Mouse (Mus musculus) ES-Bruce4 (cell line): ENCODE data around the gene Cd3e. TPM values are rescaled to one million over a fixed set of nuclear protein-coding genes. Genes with fewer than 3 reads are reported as not detected.
A peak's percentile ranks its signal among the peaks of the same experiment; 100 is the strongest.
"Not testable (repeated sequence)": the region's sequence is repeated elsewhere in the genome, so short reads cannot be mapped to it uniquely, and the experiment has no call there.

Experiments
- H3K27ac ChIP-seq: 2 replicates; pipeline ENCODE4 v1.5.1; 2012; ENCODE audit warnings: low read length, inconsistent platforms; ENCODE audit not compliant: insufficient read depth
- H3K27me3 ChIP-seq: 2 replicates; pipeline ENCODE4 v1.6.1; 2012; ENCODE audit warnings: mild to moderate bottlenecking, low read length, inconsistent platforms; ENCODE audit not compliant: control insufficient read depth, poor library complexity, insufficient read depth, severe bottlenecking
- H3K36me3 ChIP-seq: 2 replicates; pipeline ENCODE4 v1.6.1; 2012; ENCODE audit warnings: inconsistent platforms, mild to moderate bottlenecking, low read length, moderate library complexity; ENCODE audit not compliant: control insufficient read depth, poor library complexity, insufficient read depth, severe bottlenecking
- H3K4me1 ChIP-seq: one replicate; pipeline ENCODE4 v1.8.1; 2011; ENCODE audit warnings: low read length; ENCODE audit not compliant: control insufficient read depth, insufficient read depth
- H3K4me3 ChIP-seq: 2 replicates; pipeline ENCODE4 v1.5.1; 2011; ENCODE audit warnings: low read depth, mild to moderate bottlenecking, low read length
- H3K9ac ChIP-seq: 2 replicates; pipeline ENCODE4 v1.6.1; 2012; ENCODE audit warnings: low read depth, mild to moderate bottlenecking, inconsistent platforms; ENCODE audit not compliant: poor library complexity, severe bottlenecking
- H3K9me3 ChIP-seq: replicated peaks from 2 replicates; pipeline ENCODE4 v1.6.1; 2012; ENCODE audit warnings: mild to moderate bottlenecking, low read length, inconsistent platforms; ENCODE audit not compliant: control insufficient read depth, poor library complexity, insufficient read depth, severe bottlenecking
- CTCF ChIP-seq: IDR thresholded peaks from one replicate; pipeline ENCODE4 v1.8.1; 2011; ENCODE audit warnings: low read depth, low read length
- EP300 ChIP-seq: IDR thresholded peaks from 2 replicates; pipeline ENCODE4 v1.6.1; 2011; ENCODE audit warnings: low read depth, low read length; ENCODE audit not compliant: insufficient read depth
- POLR2A ChIP-seq: IDR thresholded peaks from one replicate; pipeline ENCODE4 v1.8.1; 2011; ENCODE audit warnings: low read length; ENCODE audit not compliant: insufficient read depth
- polyA plus RNA-seq: library from polyadenylated mRNA; stranded (reverse); fragments of >200 nt; gene quantifications from 2 replicates; pipeline ENCODE4 v1.2.4, GENCODE M21; 2011; ENCODE audit warnings: low read depth; ENCODE audit not compliant: missing spikeins, insufficient read depth, insufficient read length

Cd3e gene
- polyA plus RNA-seq, 1 experiment: not detected

- Histone ChIP-seq H3K9ac (no peak overlapping the region), H3K4me3 (no peak overlapping the region), H3K9me3 (no peaks in the 10 kb centered on the region), H3K27me3 (no peaks in the 10 kb centered on the region), H3K27ac (no peak overlapping the region), H3K36me3 (no peaks in the 10 kb centered on the region), H3K4me1 (no peaks in the 10 kb centered on the region)
- TF ChIP-seq CTCF: no peak
- no peak for TF ChIP-seq POLR2A
- TF ChIP-seq EP300: no peak
Measured at GRCm38 (mm10) chr9:44969450-44969849, 40.0 kb downstream of the Cd3e start.

- H3K9ac ChIP-seq, H3K9me3 ChIP-seq, H3K27ac ChIP-seq, H3K27me3 ChIP-seq, H3K4me1 ChIP-seq, H3K36me3 ChIP-seq, H3K4me3 ChIP-seq: not testable (repeated sequence)
Measured at GRCm38 (mm10) chr9:44967763-44968162, 41.7 kb downstream of the Cd3e start.

- Histone ChIP-seq H3K9me3 (no peaks in the 10 kb centered on the region), H3K4me3 (no peak overlapping the region), H3K36me3 (no peaks in the 10 kb centered on the region), H3K9ac (no peak overlapping the region), H3K27ac (no peak overlapping the region), H3K27me3 (no peaks in the 10 kb centered on the region), H3K4me1 (no peaks in the 10 kb centered on the region)
- TF ChIP-seq CTCF (peak; percentile 59), EP300 (no peak), POLR2A (no peak)
Measured at GRCm38 (mm10) chr9:44966815-44967242, 42.6 kb downstream of the Cd3e start.

DNA sequence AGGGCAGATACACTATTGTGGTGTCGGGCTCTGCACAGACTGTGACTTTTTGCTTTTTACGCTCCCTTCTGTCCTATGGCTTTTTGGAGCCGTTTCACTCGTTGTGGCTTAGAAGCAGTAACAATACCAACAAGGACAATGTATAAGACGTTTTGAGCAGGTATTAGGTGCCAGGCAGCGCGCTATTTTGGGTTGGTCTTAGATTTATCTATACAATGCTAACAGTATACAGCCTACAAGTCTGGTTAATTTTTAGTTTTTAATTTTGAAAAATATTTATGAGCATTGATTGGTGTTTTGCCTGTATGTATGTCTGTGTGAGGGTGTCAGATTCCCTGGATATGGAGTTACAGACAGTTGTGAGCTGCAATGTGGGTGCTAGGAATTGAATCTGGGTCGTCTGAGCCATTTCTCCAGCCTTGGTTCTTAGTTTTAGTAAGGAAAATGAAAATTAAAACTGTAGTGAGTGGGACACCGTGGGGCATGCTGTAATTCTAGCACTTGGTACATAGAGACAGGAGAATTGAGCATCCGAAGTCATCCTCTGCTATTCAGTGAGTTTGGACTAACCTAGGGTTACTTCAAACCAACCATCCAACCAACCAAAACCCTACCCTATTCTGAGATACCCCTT lies 43.5 kb downstream of the Cd3e start:
- H3K4me3 ChIP-seq: peak overlapping the region; percentile 92
- no peaks in the 10 kb centered on the region for H3K27me3 ChIP-seq
- peak overlapping the region; percentile 39 for H3K9ac ChIP-seq
- 0 out of 2 replicates have a peak, but pooled peaks cover 2% of the 10 kb centered on the region for H3K36me3 ChIP-seq
- no peaks in the 10 kb centered on the region for H3K9me3 ChIP-seq
- H3K4me1 ChIP-seq: no peaks in the 10 kb centered on the region
- H3K27ac ChIP-seq: peak overlapping the region; percentile 76
- TF ChIP-seq CTCF: no peak
- TF ChIP-seq POLR2A: no peak
- TF ChIP-seq EP300: no peak

DNA sequence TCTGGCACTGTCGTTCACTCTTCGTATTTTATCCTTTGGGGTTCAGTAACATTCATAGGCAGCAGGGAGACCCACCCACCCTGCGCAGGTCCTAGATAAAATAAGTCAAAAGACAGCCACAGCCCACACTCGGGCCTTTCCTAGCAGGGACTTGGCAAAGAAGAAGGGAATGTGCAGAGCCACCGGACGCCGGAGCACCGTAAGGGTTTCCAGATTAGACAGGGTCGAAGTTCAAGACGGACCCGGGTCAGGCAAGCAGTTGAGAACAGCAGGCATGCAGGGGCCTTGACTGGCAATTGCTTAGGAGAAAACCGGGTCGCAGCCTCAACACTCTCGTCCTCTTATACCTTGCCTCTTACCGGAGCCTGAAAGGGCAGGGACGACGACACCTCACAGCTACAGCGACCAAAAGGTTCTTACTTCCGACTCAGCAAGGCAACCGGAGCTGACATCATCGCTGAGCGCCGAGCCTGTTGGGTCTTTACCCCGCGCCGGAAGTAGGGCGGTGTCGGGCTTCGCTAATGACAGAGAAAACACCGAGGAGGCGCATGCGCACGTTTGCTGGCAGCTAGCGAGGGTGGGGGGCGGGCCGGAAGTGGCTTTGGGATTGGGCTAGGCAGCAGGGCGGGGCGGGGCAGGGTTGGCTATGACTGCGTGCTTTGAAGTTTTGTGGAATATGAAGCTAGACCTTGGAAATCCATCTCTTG lies 44.1 kb downstream of the Cd3e start, which contains the start of gene Ube4a:
Ube4a (minus strand) TSS at position 475 of the 707 bp plus-strand sequence.
- Histone ChIP-seq H3K27me3 (no peaks in the 10 kb centered on the region), H3K36me3 (0 out of 2 replicates have a peak, but pooled peaks cover 4% of the 10 kb centered on the region), H3K4me1 (no peaks in the 10 kb centered on the region), H3K27ac (peak within 1 kb of the TSS; percentile 76), H3K9me3 (no peaks in the 10 kb centered on the region), H3K4me3 (peak within 1 kb of the TSS; percentile 94), H3K9ac (peak within 1 kb of the TSS; percentile 56)
- no peak for TF ChIP-seq CTCF
- TF ChIP-seq EP300: 0 out of 2 replicates have a peak, but pooled peaks have one; percentile 50
- peak; percentile 40 for TF ChIP-seq POLR2A

DNA sequence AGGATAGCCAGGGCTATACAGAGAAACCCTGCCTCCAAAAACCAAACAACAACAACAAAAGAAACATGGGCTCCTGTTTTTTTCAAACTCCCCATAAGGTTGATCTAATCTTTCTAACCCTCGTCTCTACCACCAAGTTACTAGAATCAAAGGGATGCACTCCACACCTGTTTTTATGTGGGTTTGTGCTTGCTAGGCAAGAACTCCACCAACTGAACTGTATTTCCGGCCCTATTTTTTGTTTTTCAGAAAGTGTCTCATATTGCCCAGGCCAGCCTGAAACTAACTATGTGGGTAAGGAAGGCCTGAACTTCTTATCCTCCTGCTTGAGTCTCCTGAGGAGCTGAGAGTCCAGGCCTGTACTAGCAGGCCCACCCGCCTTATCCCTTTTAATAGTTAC lies 55.0 kb downstream of the Cd3e start:
- Histone ChIP-seq H3K27ac (no peak overlapping the region), H3K27me3 (no peaks in the 10 kb centered on the region), H3K9me3 (no peaks in the 10 kb centered on the region), H3K36me3 (peaks cover 11% of the 10 kb centered on the region), H3K4me3 (no peak overlapping the region), H3K9ac (no peak overlapping the region), H3K4me1 (no peaks in the 10 kb centered on the region)
- no peak for TF ChIP-seq EP300

Other genes starting within 250 kb of the Cd3e start
- 259 and 291 TPM in 2 replicates for gene Arcn1, start 241.8 kb downstream of the Cd3e start, polyA plus RNA-seq
- 329 and 336 TPM in 2 replicates for gene Ift46, start 241.7 kb downstream of the Cd3e start, polyA plus RNA-seq
- 1.5 and 2.0 TPM in 2 replicates for gene Tmem25, start 210.3 kb downstream of the Cd3e start, polyA plus RNA-seq
- not detected in 2 replicates for gene Ttc36, start 206.6 kb downstream of the Cd3e start, polyA plus RNA-seq
- 59.5 and 71.4 TPM in 2 replicates for gene Kmt2a, start 128.3 kb downstream of the Cd3e start, polyA plus RNA-seq
- 166 and 170 TPM in 2 replicates for gene Atp5l, start 88.9 kb downstream of the Cd3e start, polyA plus RNA-seq
- gene Ube4a, start 44.0 kb downstream of the Cd3e start, polyA plus RNA-seq: 37.4 and 45.9 TPM in 2 replicates
- not detected in 2 replicates for gene Cd3g, start 29.2 kb downstream of the Cd3e start, polyA plus RNA-seq
- gene Cd3d, start 27.8 kb downstream of the Cd3e start, polyA plus RNA-seq: not detected in 2 replicates
- 58.9 and 64.3 TPM in 2 replicates for gene Mpzl2, start 30.2 kb upstream of the Cd3e start, polyA plus RNA-seq
- 6.7 and 7.3 TPM in 2 replicates for gene Mpzl3, start 45.6 kb upstream of the Cd3e start, polyA plus RNA-seq
- gene Jaml, start 69.6 kb upstream of the Cd3e start, polyA plus RNA-seq: not detected in 2 replicates
- 0.60 and 0.88 TPM in 2 replicates for gene Scn2b, start 108.2 kb upstream of the Cd3e start, polyA plus RNA-seq
- 0.35 and 0.40 TPM in 2 replicates for gene Scn4b, start 128.8 kb upstream of the Cd3e start, polyA plus RNA-seq
- not detected in 2 replicates for gene BC049352, start 172.4 kb upstream of the Cd3e start, polyA plus RNA-seq
- 0.52 TPM in 1 of 2 replicates, not detected in the other for gene Tmprss4, start 194.5 kb upstream of the Cd3e start, polyA plus RNA-seq